Mouse (Mus musculus) lung, embryonic 15.5 days (tissue): ENCODE measurements at regions not wholly inside any gene's neighbourhood (a gene's known extent, or its start where the extent isn't known, plus 50 kb on each side); places are given as distances from the start of the nearest gene placed in this dataset.

Experiments
- ATAC-seq: fragments of 200-750 bp; cut with Nextera tagmentation; 2 replicates; pipeline ENCODE4 v1.8.0; 2017; ENCODE audit warnings: moderate number of reproducible peaks, borderline replicate concordance; ENCODE audit not compliant: low FRiP score, low TSS enrichment; ENCODE audit errors: extremely low read depth
- H3K27ac ChIP-seq: fragments of 300-500 bp; sonication (generic); 2 replicates; pipeline ENCODE4 v1.5.1; 2015; ENCODE audit warnings: moderate library complexity, mild to moderate bottlenecking, inconsistent platforms
- H3K27me3 ChIP-seq: fragments of 300-500 bp; sonication (generic); 2 replicates; pipeline ENCODE4 v1.6.1; 2015; ENCODE audit warnings: inconsistent platforms
- H3K36me3 ChIP-seq: fragments of 300-500 bp; sonication (generic); 2 replicates; pipeline ENCODE4 v1.6.1; 2015; ENCODE audit warnings: inconsistent platforms
- H3K4me1 ChIP-seq: fragments of 300-500 bp; sonication (generic); 2 replicates; pipeline ENCODE4 v1.6.1; 2015; ENCODE audit warnings: inconsistent platforms
- H3K4me2 ChIP-seq: fragments of 300-500 bp; sonication (generic); 2 replicates; pipeline ENCODE4 v1.6.1; 2015; ENCODE audit warnings: inconsistent platforms, mild to moderate bottlenecking, moderate library complexity
- H3K4me3 ChIP-seq: fragments of 300-500 bp; sonication (generic); 2 replicates; pipeline ENCODE4 v1.5.1; 2015; ENCODE audit warnings: mild to moderate bottlenecking, inconsistent platforms
- H3K9ac ChIP-seq: fragments of 300-500 bp; sonication (generic); 2 replicates; pipeline ENCODE4 v1.6.1; 2015; ENCODE audit warnings: inconsistent platforms
- H3K9me3 ChIP-seq: fragments of 300-500 bp; sonication (generic); 2 replicates; pipeline ENCODE4 v1.6.1; 2016; ENCODE audit warnings: inconsistent platforms
- WGBS: fragments of 180-500 bp; shearing (Covaris S2); methylation state at CpG from one replicate; pipeline ENCODE4 v1.1.7; 2015; 5-methylcytosine and 5-hydroxymethylcytosine counted together

DNA sequence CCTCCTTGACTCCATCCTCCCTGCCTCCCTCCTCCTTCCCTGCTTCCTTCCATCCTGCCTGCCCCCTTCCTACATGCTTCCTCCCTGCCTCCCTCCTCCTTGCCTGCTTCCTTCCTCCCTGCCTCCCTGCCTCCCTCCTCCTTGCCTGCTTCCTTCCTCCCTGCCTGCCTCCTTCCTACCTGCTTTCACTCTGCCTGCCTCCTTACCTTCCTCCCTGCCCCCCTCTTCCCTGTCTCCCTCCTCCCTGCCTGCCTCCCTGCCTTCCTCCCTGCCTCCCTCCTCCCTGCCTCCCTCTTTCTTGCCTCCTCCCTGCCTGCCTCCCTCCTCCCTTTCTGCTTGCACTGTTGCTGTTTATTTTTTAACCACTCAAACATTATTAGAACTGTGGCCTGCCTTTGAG, 54.2 kb upstream of the Arid2 start:
- H3K9me3 ChIP-seq, result no peaks in the 10 kb centered on the region
- no peaks in the 10 kb centered on the region for H3K4me1 ChIP-seq
- no peak overlapping the region for H3K4me2 ChIP-seq
- H3K4me3 ChIP-seq, result no peak overlapping the region
- no peak overlapping the region for H3K27ac ChIP-seq
- ATAC-seq, result no peak
- H3K9ac ChIP-seq, result no peak overlapping the region
- no peaks in the 10 kb centered on the region for H3K27me3 ChIP-seq
- H3K36me3 ChIP-seq, result no peaks in the 10 kb centered on the region

DNA sequence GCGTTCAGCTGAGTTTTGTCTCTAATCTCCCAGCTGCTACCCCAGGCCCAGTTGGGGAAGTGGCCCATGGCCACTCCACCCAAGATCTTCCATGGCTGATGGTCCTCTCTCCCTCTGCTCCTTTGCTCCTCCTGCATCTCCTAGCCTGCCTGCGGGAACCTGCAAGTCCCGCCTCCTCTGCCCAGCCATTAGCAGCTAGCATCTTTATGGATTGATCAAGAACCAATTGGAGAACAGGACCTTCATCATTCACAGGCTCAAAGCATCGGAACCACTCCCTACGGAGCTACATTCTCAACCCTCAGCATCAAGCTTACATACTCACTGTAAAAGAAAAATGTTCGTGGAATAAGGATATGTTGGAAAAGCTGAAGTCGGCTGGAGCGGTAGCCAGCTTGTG, 52.5 kb upstream of the Arid2 start:
- ATAC-seq, result no peak
- Histone ChIP-seq H3K4me1 (no peaks in the 10 kb centered on the region), H3K9me3 (no peaks in the 10 kb centered on the region), H3K36me3 (no peaks in the 10 kb centered on the region), H3K27me3 (no peaks in the 10 kb centered on the region), H3K9ac (no peak overlapping the region), H3K4me2 (no peak overlapping the region), H3K27ac (no peak overlapping the region), H3K4me3 (no peak overlapping the region)
- 54% methylated on average over 8 of the region's 8 CpGs for WGBS
